Mouse (Mus musculus) lung, postnatal 0 days (tissue): ENCODE data around the gene Ints7.

Source experiments
- CTCF ChIP-seq: IDR thresholded peaks from 2 replicates; pipeline ENCODE4 v1.5.1; 2016; ENCODE audit warnings: antibody characterized with exemption, mild to moderate bottlenecking
- EP300 ChIP-seq: IDR thresholded peaks from 2 replicates; pipeline ENCODE4 v1.6.1; 2016; ENCODE audit warnings: antibody characterized with exemption, mild to moderate bottlenecking, control low read depth

- no peak for TF ChIP-seq CTCF
- TF ChIP-seq EP300, result no peak
Observed at GRCm38 (mm10) chr1:191625026-191625425, 49.6 kb downstream of the Ints7 start.
